Mouse (Mus musculus) layer of hippocampus, adult 18-20 months (tissue): ENCODE results near the gene Lysmd3. TPM values are rescaled to one million over a fixed set of nuclear protein-coding genes. Genes with fewer than 3 reads are reported as not detected.
"Not testable (repeated sequence)": the region's sequence is repeated elsewhere in the genome, so short reads cannot be mapped to it uniquely, and the experiment has no call there.

ENCODE experiments used
- DNase-seq, 2 experiments: peaks; one replicate each; pipeline ENCODE4 v3.0.0; 2022; ENCODE audit warnings: low spot score in 2 of 2
- long read RNA-seq: library from polyadenylated mRNA; stranded (forward); transcript quantifications from one replicate; pipeline ENCODE4 v2.0.0, GENCODE M21; 2021
- total RNA-seq, 2 experiments: library from RNA; stranded (reverse); gene quantifications; 2 replicates each; pipeline ENCODE4 v1.2.3; 2021

The Lysmd3 gene
- 10 to 100 TPM in 1 of 2 experiments, 1 to 10 TPM in 1; 7.5 to 11.6 TPM for total RNA-seq
- long read RNA-seq, full-length matches to known transcripts, result 15 of 18 reads
- long read RNA-seq, partial matches to known transcripts, result 0 of 18 reads
- long read RNA-seq, other reads (novel, unspliced or antisense), result 3 of 18 reads

- DNase-seq, result peak; percentile 89 to 96
These were observed at the start of gene Lysmd3 for GRCm38 (mm10) chr13:81657351-81658052. TSS of gene Lysmd3 (plus strand) at chr13:81657663.

- no peak for DNase-seq
These were observed 47.1 kb upstream of the Lysmd3 start for GRCm38 (mm10) chr13:81610349-81610748.

GRCm38 (mm10) chr13:81627861-81628260 lies 29.6 kb upstream of the Lysmd3 start:
- DNase-seq, result not testable (repeated sequence)

GRCm38 (mm10) chr13:81628631-81629190 lies 28.8 kb upstream of the Lysmd3 start:
- no peak for DNase-seq

- DNase-seq, result no peak
These were observed 28.1 kb upstream of the Lysmd3 start for GRCm38 (mm10) chr13:81629395-81629794.

GRCm38 (mm10) chr13:81630566-81630965 lies 26.9 kb upstream of the Lysmd3 start:
- no peak for DNase-seq

- DNase-seq, result peak; percentile 11 to 14
These were observed 24.6 kb upstream of the Lysmd3 start, which contains the start of gene Adgrv1 for GRCm38 (mm10) chr13:81632720-81633415. TSS of gene Adgrv1 (minus strand) at chr13:81633154.

GRCm38 (mm10) chr13:81639624-81640023 lies 17.8 kb upstream of the Lysmd3 start:
- DNase-seq, result no peak

- DNase-seq, result no peak
These were observed 16.6 kb upstream of the Lysmd3 start for GRCm38 (mm10) chr13:81640881-81641280.

- peak; percentile 21 to 67 for DNase-seq
These were observed 16.0 kb upstream of the Lysmd3 start for GRCm38 (mm10) chr13:81641289-81642045.

- DNase-seq, result no peak
These were observed 14.8 kb upstream of the Lysmd3 start for GRCm38 (mm10) chr13:81642491-81643149.

- DNase-seq, result no peak
These were observed 13.4 kb upstream of the Lysmd3 start for GRCm38 (mm10) chr13:81644047-81644565.

GRCm38 (mm10) chr13:81646348-81646747 lies 11.1 kb upstream of the Lysmd3 start:
- no peak for DNase-seq

GRCm38 (mm10) chr13:81650382-81650781 lies 7.1 kb upstream of the Lysmd3 start:
- DNase-seq, result not testable (repeated sequence)

GRCm38 (mm10) chr13:81656091-81656850 lies 1.2 kb upstream of the Lysmd3 start:
- no peak for DNase-seq

GRCm38 (mm10) chr13:81657008-81657350 lies 484 bp upstream of the Lysmd3 start:
- no peak for DNase-seq

GRCm38 (mm10) chr13:81658053-81658752 lies 740 bp downstream of the Lysmd3 start:
- DNase-seq, result no peak

GRCm38 (mm10) chr13:81663566-81664330 lies 6.3 kb downstream of the Lysmd3 start:
- DNase-seq, result peak in 1 of 2 experiments; percentile 41
